Mouse (Mus musculus) limb, embryonic 10.5 days (tissue): ENCODE results near the gene Cdc42bpa. TPM values are rescaled to one million over a fixed set of nuclear protein-coding genes. Genes with fewer than 3 reads are reported as not detected.
"Not testable (repeated sequence)": the region's sequence is repeated elsewhere in the genome, so short reads cannot be mapped to it uniquely, and the experiment has no call there.

Experiments used
- DNase-seq: peaks from one replicate; pipeline ENCODE4 v3.0.0-alpha.2; 2017; ENCODE audit warnings: low spot score
- H3K27ac ChIP-seq: fragments of 300-500 bp; sonication (generic); 2 replicates; pipeline ENCODE4 v1.5.1; 2016; ENCODE audit warnings: mild to moderate bottlenecking
- H3K27me3 ChIP-seq: fragments of 300-500 bp; sonication (generic); 2 replicates; pipeline ENCODE4 v1.6.1; 2016; ENCODE audit warnings: low read depth, mild to moderate bottlenecking; ENCODE audit not compliant: poor library complexity, severe bottlenecking
- H3K36me3 ChIP-seq: fragments of 300-500 bp; sonication (generic); 2 replicates; pipeline ENCODE4 v1.6.1; 2016; ENCODE audit warnings: mild to moderate bottlenecking, moderate library complexity
- H3K4me1 ChIP-seq: fragments of 300-500 bp; sonication (generic); 2 replicates; pipeline ENCODE4 v1.6.1; 2016
- H3K4me3 ChIP-seq: fragments of 300-500 bp; sonication (generic); 2 replicates; pipeline ENCODE4 v1.5.1; 2016; ENCODE audit warnings: mild to moderate bottlenecking, moderate library complexity
- H3K9me3 ChIP-seq: fragments of 300-500 bp; sonication (generic); replicated peaks from 2 replicates; pipeline ENCODE4 v1.6.1; 2016; ENCODE audit warnings: mild to moderate bottlenecking
- WGBS: fragments of 180-500 bp; shearing (Covaris S2); methylation state at CpG from one replicate; pipeline ENCODE4 v1.1.7; 2016; 5-methylcytosine and 5-hydroxymethylcytosine counted together
- polyA plus RNA-seq: library from polyadenylated mRNA; unstranded; fragments of >200 nt; fragmentation: Nextera tagmentation; extraction: Ambion mirVana; gene quantifications from 2 replicates; pipeline ENCODE4 v1.2.1, GENCODE M21; 2016

The Cdc42bpa gene
- polyA plus RNA-seq, 1 experiment from 2014 or later: 14.3 TPM

DNA sequence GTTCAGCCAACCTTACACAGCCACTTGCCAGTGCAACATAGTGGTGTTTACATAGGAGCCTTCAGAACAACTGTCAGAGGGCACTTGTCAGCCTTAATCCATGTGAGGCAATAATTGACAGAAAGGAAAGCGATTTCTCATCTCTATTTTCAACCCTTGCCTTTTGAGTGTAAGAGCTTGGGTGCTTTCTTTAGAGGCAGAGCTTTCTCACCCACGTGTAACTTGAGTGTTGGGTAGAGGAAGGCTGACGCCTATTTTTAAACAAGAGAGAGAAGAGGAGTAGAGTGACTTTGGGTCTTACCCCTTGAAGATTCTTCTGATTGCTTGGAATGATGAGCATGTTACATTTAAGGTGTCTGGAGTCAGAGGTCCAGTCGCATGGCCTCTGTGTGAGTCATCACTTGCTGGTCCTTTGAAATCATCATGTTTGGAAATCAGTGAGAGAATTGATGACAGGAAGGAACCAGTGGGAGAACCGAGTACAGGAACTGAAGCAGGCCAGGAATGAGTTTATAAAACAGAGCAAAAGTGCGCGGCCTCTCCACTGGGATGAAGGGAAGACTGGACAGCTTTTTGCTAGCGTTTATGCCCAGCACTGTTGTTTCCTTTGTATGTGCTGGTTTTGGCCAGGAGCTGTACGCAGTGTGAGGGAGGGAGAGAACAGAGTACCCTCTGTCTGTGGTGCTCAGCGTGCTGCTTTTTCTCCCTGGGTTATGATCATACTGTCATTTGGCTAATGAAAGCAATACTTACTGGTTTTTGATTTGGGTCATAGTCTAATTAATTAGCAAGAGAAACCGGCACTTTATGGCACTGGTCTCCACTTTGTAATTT, 61.4 kb downstream of the Cdc42bpa start:
- Histone ChIP-seq H3K4me3 (no peak overlapping the region), H3K36me3 (0 out of 2 replicates have a peak, but pooled peaks cover 2% of the 10 kb centered on the region), H3K4me1 (no peaks in the 10 kb centered on the region), H3K27me3 (no peaks in the 10 kb centered on the region), H3K9me3 (no peaks in the 10 kb centered on the region), H3K27ac (no peak overlapping the region)
- 80% methylated on average over 11 of the region's 11 CpGs for WGBS
- no peak for DNase-seq

DNA sequence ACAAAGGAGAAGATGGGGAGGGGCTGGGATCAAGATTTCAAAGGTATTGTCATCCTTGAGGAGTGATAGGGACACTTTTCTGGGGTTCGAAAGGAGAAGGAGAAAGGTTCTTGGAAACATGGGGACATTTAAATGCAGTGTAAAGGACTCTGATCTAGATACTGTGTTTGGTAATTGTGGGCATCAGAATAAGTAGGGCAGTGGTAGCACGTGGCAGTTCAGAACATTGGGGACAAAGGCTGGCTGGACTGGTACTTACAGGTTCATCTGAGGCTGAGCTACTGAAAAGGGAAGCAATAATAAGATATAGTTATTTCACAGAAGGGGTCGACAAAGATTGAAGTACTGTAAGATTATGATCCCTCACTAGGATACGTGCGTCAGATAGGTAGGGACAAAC, 63.2 kb downstream of the Cdc42bpa start:
- H3K9me3 ChIP-seq: no peaks in the 10 kb centered on the region
- 0 out of 2 replicates have a peak, but pooled peaks cover 2% of the 10 kb centered on the region for H3K36me3 ChIP-seq
- H3K27me3 ChIP-seq: no peaks in the 10 kb centered on the region
- WGBS: 89% methylated on average over 5 of the region's 5 CpGs
- H3K27ac ChIP-seq: no peak overlapping the region
- no peak overlapping the region for H3K4me3 ChIP-seq
- no peak for DNase-seq
- no peaks in the 10 kb centered on the region for H3K4me1 ChIP-seq

DNA sequence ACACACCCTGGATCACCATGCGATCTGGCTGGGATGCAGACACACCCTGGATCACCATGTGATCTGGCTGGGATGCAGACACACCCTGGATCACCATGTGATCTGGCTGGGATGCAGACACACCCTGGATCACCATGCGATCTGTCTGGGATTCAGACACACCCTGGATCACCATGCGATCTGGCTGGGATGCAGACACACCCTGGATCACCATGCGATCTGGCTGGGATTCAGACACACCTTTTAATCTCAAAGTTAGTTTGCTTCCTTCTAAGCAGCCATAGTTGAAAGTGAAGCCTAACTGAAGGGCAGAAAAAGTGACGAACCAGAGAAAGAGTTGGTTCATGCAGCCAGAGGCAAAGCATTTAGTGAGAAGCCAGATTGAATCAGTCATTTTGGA, 69.6 kb downstream of the Cdc42bpa start:
- 94% methylated on average over 5 of the region's 5 CpGs for WGBS

DNA sequence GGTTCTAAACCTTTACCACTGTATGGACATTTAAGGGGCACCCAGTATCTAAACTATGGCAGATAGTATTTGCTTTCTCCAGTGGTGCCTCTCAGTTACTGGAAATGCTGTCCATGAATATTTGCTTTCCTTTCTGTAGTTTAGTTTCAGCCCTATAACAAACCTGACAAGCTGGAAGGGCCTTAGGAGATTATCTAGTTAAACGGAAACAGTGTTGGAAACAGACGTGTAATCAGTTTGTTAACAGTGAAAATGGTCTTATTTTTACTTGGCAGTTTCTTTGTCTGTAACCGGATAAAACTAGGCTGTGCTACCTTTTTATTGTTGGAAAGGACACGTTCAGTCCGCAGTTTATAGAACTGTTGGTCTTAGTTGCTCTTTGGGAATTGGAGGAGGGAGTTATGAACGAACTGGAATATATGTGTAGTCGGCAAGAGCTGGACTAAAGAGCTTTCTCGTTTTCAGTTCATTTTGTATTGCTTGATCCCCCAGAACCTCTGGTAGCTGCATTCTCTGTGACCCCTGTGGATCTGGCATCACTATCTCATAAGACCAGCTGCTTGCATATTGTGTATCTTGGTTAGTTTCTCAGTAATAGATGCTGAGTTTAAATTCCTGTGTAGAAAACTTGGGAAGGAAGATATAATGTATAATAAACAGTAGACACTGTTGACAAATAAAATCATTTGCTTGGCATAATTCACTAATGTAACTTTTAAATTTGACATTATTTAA, 70.5 kb downstream of the Cdc42bpa start:
- 91% methylated on average over 8 of the region's 8 CpGs for WGBS
- H3K27me3 ChIP-seq: no peaks in the 10 kb centered on the region

More for the DNA sequence above, 69.6 kb downstream of the Cdc42bpa start:
- H3K9me3 ChIP-seq, H3K27me3 ChIP-seq, H3K4me1 ChIP-seq, H3K4me3 ChIP-seq, H3K36me3 ChIP-seq, DNase-seq, H3K27ac ChIP-seq: not testable (repeated sequence)

DNA sequence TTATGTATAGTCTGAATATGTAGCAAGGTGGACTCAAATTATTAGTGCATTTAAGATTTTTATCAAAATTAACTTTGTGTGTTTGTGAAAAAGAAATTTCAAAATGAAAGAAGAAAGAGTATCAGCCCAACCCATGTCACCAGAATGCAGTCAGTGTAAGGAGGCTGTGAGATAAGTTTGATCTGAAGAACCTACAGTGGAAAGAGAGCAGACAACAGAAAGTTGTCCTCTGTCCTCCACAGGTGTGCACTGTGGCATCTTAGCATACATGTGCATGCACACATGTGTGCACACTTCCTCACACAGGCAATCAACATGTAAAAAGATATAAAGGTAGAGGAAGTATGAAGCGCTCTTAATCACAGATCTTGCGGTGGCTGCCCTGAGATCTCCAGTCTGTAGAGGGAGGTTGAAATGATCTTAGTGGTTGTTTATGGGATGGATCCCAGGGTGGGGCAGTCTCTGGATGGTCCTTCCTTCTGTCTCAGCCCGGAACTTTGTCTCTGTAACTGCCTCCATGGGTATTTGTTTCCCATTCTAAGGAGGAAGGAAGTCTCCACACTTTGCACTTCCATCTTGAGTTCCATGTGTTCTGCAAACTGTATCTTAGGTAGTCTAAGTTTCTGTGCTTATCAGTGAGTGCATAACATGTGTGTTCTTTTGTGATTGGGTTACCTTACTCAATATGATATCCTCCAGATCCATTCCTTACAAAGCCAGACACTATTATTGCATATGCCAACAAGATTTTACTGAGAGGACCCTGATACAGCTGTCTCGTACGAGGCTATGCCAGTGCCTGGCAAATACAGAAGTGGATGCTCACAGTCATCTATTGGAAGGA, 71.7 kb downstream of the Cdc42bpa start:
- Histone ChIP-seq H3K36me3 (0 out of 2 replicates have a peak, but pooled peaks cover 4% of the 10 kb centered on the region), H3K27me3 (no peaks in the 10 kb centered on the region), H3K27ac (no peak overlapping the region), H3K4me3 (no peak overlapping the region), H3K9me3 (no peaks in the 10 kb centered on the region), H3K4me1 (0 out of 2 replicates have a peak, but pooled peaks cover 2% of the 10 kb centered on the region)
- 93% methylated on average over 5 of the region's 5 CpGs for WGBS
- DNase-seq: no peak

More for the DNA sequence above, 70.5 kb downstream of the Cdc42bpa start:
- Histone ChIP-seq H3K9me3 (no peaks in the 10 kb centered on the region), H3K4me1 (no peaks in the 10 kb centered on the region), H3K36me3 (0 out of 2 replicates have a peak, but pooled peaks cover 4% of the 10 kb centered on the region), H3K27ac (no peak overlapping the region), H3K4me3 (no peak overlapping the region)
- DNase-seq: no peak

DNA sequence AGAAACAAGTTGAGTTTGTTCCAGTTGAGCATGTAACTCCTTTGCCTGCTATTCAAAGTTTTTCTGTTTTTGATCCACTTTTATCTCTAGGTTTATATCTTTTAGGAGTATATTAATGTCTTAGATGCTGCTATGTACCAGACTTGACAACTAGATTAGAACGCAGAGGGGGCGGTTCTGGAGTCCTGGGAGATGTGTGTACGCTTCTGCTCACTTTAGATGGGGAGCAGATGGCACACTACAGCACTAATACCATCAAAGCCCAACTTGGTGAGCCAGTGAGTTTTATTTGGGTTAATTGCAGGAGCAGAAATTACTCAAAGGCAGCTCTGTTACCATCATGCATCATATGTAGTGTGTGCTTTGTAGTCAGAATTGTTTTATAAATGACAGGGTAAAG, 77.2 kb downstream of the Cdc42bpa start:
- no peak for DNase-seq
- H3K4me3 ChIP-seq: no peak overlapping the region
- H3K27me3 ChIP-seq: no peaks in the 10 kb centered on the region
- H3K4me1 ChIP-seq: 0 out of 2 replicates have a peak, but pooled peaks cover 2% of the 10 kb centered on the region
- no peak overlapping the region for H3K27ac ChIP-seq
- WGBS: 81% methylated on average over 3 of the region's 3 CpGs
- H3K36me3 ChIP-seq: peaks cover 7% of the 10 kb centered on the region; the same call in 1 of the 2 replicates
- no peaks in the 10 kb centered on the region for H3K9me3 ChIP-seq

DNA sequence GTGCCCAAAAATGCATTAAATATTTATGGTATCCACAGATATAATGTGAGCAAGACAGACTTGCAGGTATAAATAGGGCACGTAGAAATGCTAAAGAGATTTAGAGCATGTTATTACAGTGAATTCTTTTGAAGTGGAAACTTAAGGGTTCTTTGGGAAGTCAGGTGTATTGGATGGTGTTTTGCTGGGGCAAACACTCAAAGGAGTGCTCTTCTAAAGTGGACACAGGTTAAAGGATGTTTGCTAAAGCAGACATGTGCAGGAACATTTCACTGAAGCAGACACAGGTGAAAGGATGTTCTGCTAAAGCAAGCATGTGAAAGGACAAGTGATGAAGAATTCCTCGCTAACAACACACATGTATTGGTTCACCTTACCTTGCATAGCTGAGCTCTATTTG, 83.9 kb downstream of the Cdc42bpa start:
- no peak for DNase-seq
- 96% methylated on average over 2 of the region's 2 CpGs for WGBS
- Histone ChIP-seq H3K36me3 (peaks cover 38% of the 10 kb centered on the region), H3K27ac (no peak overlapping the region), H3K4me3 (no peak overlapping the region), H3K27me3 (no peaks in the 10 kb centered on the region), H3K4me1 (no peaks in the 10 kb centered on the region), H3K9me3 (no peaks in the 10 kb centered on the region)

DNA sequence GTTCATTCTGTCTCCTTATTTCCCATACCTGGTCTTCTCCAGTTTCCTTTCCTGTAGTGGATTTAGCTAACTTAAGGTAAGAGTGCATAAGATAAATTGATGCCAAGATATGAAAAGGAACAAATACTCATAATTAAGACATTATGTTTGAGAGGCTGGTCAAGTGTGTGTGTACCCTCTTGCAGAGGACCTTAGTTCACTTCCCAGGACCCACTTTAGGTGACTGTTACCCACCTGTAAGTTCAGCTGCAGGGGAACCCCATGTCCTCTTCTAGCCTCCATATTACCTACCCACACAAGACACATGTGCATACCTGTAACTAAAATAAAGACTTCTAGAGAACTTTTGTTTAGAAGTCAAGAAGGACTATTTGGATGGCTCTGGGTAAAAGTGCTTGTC, 84.9 kb downstream of the Cdc42bpa start:
- Histone ChIP-seq H3K36me3 (peaks cover 42% of the 10 kb centered on the region), H3K4me3 (no peak overlapping the region), H3K9me3 (no peaks in the 10 kb centered on the region), H3K27ac (no peak overlapping the region), H3K27me3 (no peaks in the 10 kb centered on the region), H3K4me1 (no peaks in the 10 kb centered on the region)
- DNase-seq: no peak

DNA sequence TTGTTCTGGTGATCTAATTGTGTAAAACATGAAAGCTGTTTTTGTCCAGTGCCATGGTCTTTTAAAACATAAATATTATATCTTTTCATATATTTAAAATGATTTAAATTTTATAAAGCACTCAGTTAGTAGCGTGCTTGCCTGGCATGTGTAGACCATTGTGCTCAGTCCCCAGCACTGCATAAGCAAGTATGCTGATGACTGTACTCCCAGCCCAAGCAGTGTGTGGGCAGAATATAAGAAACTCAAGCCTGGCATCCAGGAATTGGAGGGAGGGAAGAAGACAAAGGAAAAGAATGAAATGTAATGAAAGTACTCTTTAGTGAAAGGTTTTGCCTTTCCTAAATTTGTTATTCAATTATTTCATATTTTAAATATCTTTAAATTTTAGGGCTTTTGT, 128.9 kb downstream of the Cdc42bpa start:
- Histone ChIP-seq H3K4me3 (no peak overlapping the region), H3K4me1 (no peaks in the 10 kb centered on the region), H3K9me3 (no peaks in the 10 kb centered on the region), H3K27ac (no peak overlapping the region), H3K27me3 (no peaks in the 10 kb centered on the region), H3K36me3 (peaks cover 4% of the 10 kb centered on the region; the same call in 1 of the 2 replicates)
- no peak for DNase-seq
- WGBS: 91% methylated on average over 1 of the region's 1 CpGs

DNA sequence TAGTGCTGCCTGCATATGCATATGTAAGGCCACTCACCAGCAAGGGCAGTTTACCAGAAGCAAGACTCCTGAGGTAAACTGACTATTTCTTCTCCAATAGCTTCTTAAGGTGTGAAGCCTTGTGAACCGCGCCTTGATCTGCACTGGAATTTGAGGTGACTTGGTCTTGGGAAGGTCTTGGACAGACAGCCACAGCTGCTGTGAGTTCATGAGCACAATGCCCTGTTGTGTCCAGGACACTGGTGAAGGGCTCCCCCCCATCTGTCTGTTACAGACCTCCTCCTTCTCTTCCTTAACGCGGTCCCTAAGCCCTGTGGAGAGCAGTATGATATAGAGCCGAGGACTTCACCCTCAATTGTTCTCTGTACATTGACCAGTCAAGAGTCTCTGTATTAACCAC, 138.2 kb downstream of the Cdc42bpa start:
- DNase-seq: no peak
- no peak overlapping the region for H3K4me3 ChIP-seq
- no peaks in the 10 kb centered on the region for H3K4me1 ChIP-seq
- peaks cover 21% of the 10 kb centered on the region for H3K36me3 ChIP-seq
- H3K9me3 ChIP-seq: no peaks in the 10 kb centered on the region
- no peak overlapping the region for H3K27ac ChIP-seq
- H3K27me3 ChIP-seq: no peaks in the 10 kb centered on the region
- 92% methylated on average over 5 of the region's 5 CpGs for WGBS

DNA sequence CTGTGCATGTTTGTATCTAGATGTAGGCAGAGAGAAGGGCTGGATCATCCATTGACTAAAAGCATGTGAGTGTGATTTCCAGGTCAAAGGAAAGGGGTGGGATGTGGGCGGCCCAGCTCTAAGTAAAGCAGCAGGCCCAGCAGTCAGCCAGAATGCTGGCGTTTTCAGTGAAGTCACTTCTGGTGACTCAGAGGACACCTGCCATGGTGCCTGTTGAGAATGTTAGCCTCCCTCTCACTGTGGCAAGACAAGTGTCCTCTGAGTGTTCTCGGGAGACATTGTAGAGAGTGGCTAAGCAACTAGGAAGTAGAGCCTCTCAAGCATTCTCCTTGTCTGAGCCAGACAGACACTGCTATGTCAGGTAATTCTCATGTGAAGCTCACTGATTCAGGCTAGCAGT, 144.3 kb downstream of the Cdc42bpa start:
- H3K9me3 ChIP-seq: no peaks in the 10 kb centered on the region
- H3K4me3 ChIP-seq: no peak overlapping the region
- H3K36me3 ChIP-seq: no peaks in the 10 kb centered on the region
- H3K27me3 ChIP-seq: no peaks in the 10 kb centered on the region
- no peak for DNase-seq
- H3K4me1 ChIP-seq: peaks cover 3% of the 10 kb centered on the region; the same call in 1 of the 2 replicates
- WGBS: 72% methylated on average over 3 of the region's 3 CpGs
- no peak overlapping the region for H3K27ac ChIP-seq

DNA sequence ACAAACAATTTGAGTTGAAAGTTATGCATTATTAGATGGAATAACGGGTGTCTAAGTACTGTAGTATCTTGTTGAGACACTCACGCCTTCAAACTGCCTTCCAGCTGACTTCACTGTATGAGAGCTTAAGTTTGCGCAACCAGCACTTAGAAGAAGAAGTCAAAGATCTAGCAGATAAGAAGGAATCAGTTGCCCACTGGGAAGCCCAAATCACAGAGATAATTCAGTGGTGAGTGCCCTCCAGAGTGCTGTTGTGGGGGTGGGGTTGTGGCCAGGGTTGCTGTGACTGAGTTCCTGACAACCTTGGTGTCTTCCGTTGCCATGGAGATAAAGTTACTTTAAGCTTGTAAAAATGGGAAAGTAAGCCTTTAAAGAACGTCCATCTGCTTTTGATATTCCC, 148.8 kb downstream of the Cdc42bpa start:
- Histone ChIP-seq H3K27me3 (no peaks in the 10 kb centered on the region), H3K4me3 (no peak overlapping the region), H3K4me1 (peaks cover 3% of the 10 kb centered on the region; the same call in 1 of the 2 replicates), H3K27ac (no peak overlapping the region), H3K36me3 (peaks cover 7% of the 10 kb centered on the region; the same call in 1 of the 2 replicates), H3K9me3 (no peaks in the 10 kb centered on the region)
- WGBS: 78% methylated on average over 5 of the region's 5 CpGs
- no peak for DNase-seq
